ENCODE assay signal across 12 mouse cellular contexts in genomic region chr15:86256728-86257179, GRCm38 (mm10). TPM values are rescaled to one million over a fixed set of nuclear protein-coding genes. Genes with fewer than 3 reads are reported as not detected.
DNase-seq lines count a peak whose midpoint lies in the region; ATAC-seq lines count a peak whose summit lies in the region.
"Had no signal": no experiment of that assay in that cellular context is flagged by ENCODE, and none has a peak within 500 bp of the region (broad histone marks: within the 10 kb centered on the region; RNA-seq: fewer than 3 reads in every experiment).

No protein-coding gene starts in this region.

- H3K4me2 ChIP-seq in hindbrain, embryonic 12.5 days (replicated peaks), result no peak overlapping the region
- H3K4me2 ChIP-seq in hindbrain, embryonic 11.5 days (replicated peaks; ENCODE audit: low read depth, low read length), result no peak overlapping the region
- H3K4me2 ChIP-seq in hindbrain, embryonic 13.5 days, result no peak overlapping the region
- H3K4me2 ChIP-seq in heart, embryonic 11.5 days, result no peak overlapping the region
- H3K4me2 ChIP-seq: liver, embryonic 13.5 days had no signal

- H3K9me3 ChIP-seq in hindbrain, embryonic 12.5 days (replicated peaks), result no peaks in the 10 kb centered on the region
- no peaks in the 10 kb centered on the region for H3K9me3 ChIP-seq in hindbrain, embryonic 11.5 days (ENCODE audit: control insufficient read depth, low read length)
- H3K9me3 ChIP-seq in hindbrain, embryonic 13.5 days, result no peaks in the 10 kb centered on the region
- no peaks in the 10 kb centered on the region for H3K9me3 ChIP-seq in heart, embryonic 11.5 days (replicated peaks; ENCODE audit: control insufficient read depth, low read length)
- H3K9me3 ChIP-seq: liver, embryonic 13.5 days had no signal

- H3K9ac ChIP-seq in hindbrain, embryonic 12.5 days, result no peak overlapping the region
- no peak overlapping the region for H3K9ac ChIP-seq in hindbrain, embryonic 11.5 days (ENCODE audit: low read depth, low read length)
- no peak overlapping the region for H3K9ac ChIP-seq in hindbrain, embryonic 13.5 days
- no peak overlapping the region for H3K9ac ChIP-seq in heart, embryonic 11.5 days (ENCODE audit: low read depth, low read length)
- H3K9ac ChIP-seq: liver, embryonic 13.5 days had no signal

- H3K4me3 ChIP-seq in hindbrain, embryonic 12.5 days, result no peak overlapping the region
- H3K4me3 ChIP-seq in hindbrain, embryonic 11.5 days (ENCODE audit: low read depth, low read length), result no peak overlapping the region
- no peak overlapping the region for H3K4me3 ChIP-seq in hindbrain, embryonic 13.5 days
- H3K4me3 ChIP-seq in heart, embryonic 11.5 days (ENCODE audit: low read depth, low read length), result no peak overlapping the region
- H3K4me3 ChIP-seq: liver, embryonic 13.5 days had no signal

- no peaks in the 10 kb centered on the region for H3K27me3 ChIP-seq in hindbrain, embryonic 12.5 days
- H3K27me3 ChIP-seq in hindbrain, embryonic 11.5 days (ENCODE audit: control insufficient read depth, insufficient read depth, low read length), result no peaks in the 10 kb centered on the region
- no peaks in the 10 kb centered on the region for H3K27me3 ChIP-seq in hindbrain, embryonic 13.5 days
- H3K27me3 ChIP-seq in heart, embryonic 11.5 days (ENCODE audit: control insufficient read depth, insufficient read depth, low read length), result peaks cover 3% of the 10 kb centered on the region; the same call in 1 of the 2 replicates
- H3K27me3 ChIP-seq: liver, embryonic 13.5 days had no signal

- peaks cover 18% of the 10 kb centered on the region for H3K4me1 ChIP-seq in hindbrain, embryonic 12.5 days
- H3K4me1 ChIP-seq in hindbrain, embryonic 11.5 days (replicated peaks; ENCODE audit: control insufficient read depth, insufficient read depth, low read length), result no peaks in the 10 kb centered on the region
- peaks cover 30% of the 10 kb centered on the region for H3K4me1 ChIP-seq in hindbrain, embryonic 13.5 days (replicated peaks)
- no peaks in the 10 kb centered on the region; the same call in 1 of the 2 replicates for H3K4me1 ChIP-seq in heart, embryonic 11.5 days (ENCODE audit: control insufficient read depth, insufficient read depth, low read length)
- H3K4me1 ChIP-seq: liver, embryonic 13.5 days had no signal

- DNase-seq in hindbrain, embryonic 11.5 days (ENCODE audit: low spot score), result no peak
- DNase-seq in right cerebral cortex, postnatal 10 days (ENCODE audit: low spot score in 2 of 2), result peak; percentile 67 to 68
- no peak for DNase-seq in right cerebral cortex, postnatal 25 days
- DNase-seq in lung, adult 18-20 months, result no peak
- DNase-seq in heart, adult 9 months (ENCODE audit: low spot score in 2 of 2), result no peak
- DNase-seq: cerebellum, adult 11-12 months; liver, embryonic 13.5 days; right cerebral cortex, postnatal 4 days had no signal

- peak overlapping the region; percentile 52; the same call in 1 of the 2 replicates for H3K27ac ChIP-seq in hindbrain, embryonic 12.5 days
- no peak overlapping the region for H3K27ac ChIP-seq in hindbrain, embryonic 11.5 days (ENCODE audit: low read depth, low read length)
- 0 out of 2 replicates have a peak overlapping the region, but pooled peaks have one; percentile 13 for H3K27ac ChIP-seq in hindbrain, embryonic 13.5 days
- H3K27ac ChIP-seq in heart, embryonic 11.5 days (ENCODE audit: low read depth, low read length), result no peak overlapping the region
- H3K27ac ChIP-seq: liver, embryonic 13.5 days had no signal

- no peak for ATAC-seq in hindbrain, embryonic 12.5 days (ENCODE audit: low FRiP score)
- ATAC-seq in hindbrain, embryonic 11.5 days (ENCODE audit: low FRiP score), result no peak
- ATAC-seq in hindbrain, embryonic 13.5 days (ENCODE audit: low FRiP score), result no peak
- no peak for ATAC-seq in heart, embryonic 11.5 days (replicated peaks; ENCODE audit: insufficient number of reproducible peaks, low FRiP score, low TSS enrichment)
- ATAC-seq: lung, postnatal 0 days had no signal

- no peaks in the 10 kb centered on the region for H3K36me3 ChIP-seq in hindbrain, embryonic 12.5 days
- H3K36me3 ChIP-seq in hindbrain, embryonic 11.5 days (ENCODE audit: control insufficient read depth, insufficient read depth, low read length), result no peaks in the 10 kb centered on the region
- H3K36me3 ChIP-seq in hindbrain, embryonic 13.5 days, result no peaks in the 10 kb centered on the region
- H3K36me3 ChIP-seq in heart, embryonic 11.5 days (ENCODE audit: control insufficient read depth, insufficient read depth, low read length), result no peaks in the 10 kb centered on the region
- H3K36me3 ChIP-seq: liver, embryonic 13.5 days had no signal

- WGBS in hindbrain, embryonic 12.5 days, result 66% methylated on average over 4 of the region's 4 CpGs
- WGBS in hindbrain, embryonic 11.5 days, result 69% methylated on average over 4 of the region's 4 CpGs
- WGBS in hindbrain, embryonic 13.5 days, result 48% methylated on average over 4 of the region's 4 CpGs
- 77% methylated on average over 4 of the region's 4 CpGs for WGBS in heart, embryonic 11.5 days (ENCODE audit: insufficient replicate concordance)

RNA-seq across cellular contexts. Expression of gene Tbc1d22a, which starts 42.5 kb away (rescaled TPM):
- polyA plus RNA-seq in hindbrain, embryonic 12.5 days (2016; fragmentation: Nextera tagmentation; extraction: Ambion mirVana), result 13.8 and 14.1 TPM in 2 replicates
- 7.3 and 8.3 TPM in 2 replicates for polyA plus RNA-seq in hindbrain, embryonic 11.5 days (2014; fragmentation: Nextera tagmentation; extraction: Ambion mirVana)
- polyA plus RNA-seq in hindbrain, embryonic 13.5 days (2015; fragmentation: Nextera tagmentation; extraction: Ambion mirVana), result 12.1 and 13.5 TPM in 2 replicates
- 6.0 and 7.3 TPM in 2 replicates for polyA plus RNA-seq in heart, embryonic 11.5 days (2014; fragmentation: Nextera tagmentation; extraction: Ambion mirVana)

Comparison
In these comparisons a context has a peak if more than half of its experiments do, and no peak if none do; other contexts are left out.
1. H3K27ac ChIP-seq: peak in hindbrain, embryonic 12.5 days (single experiment) and hindbrain, embryonic 13.5 days (single experiment); none in hindbrain, embryonic 11.5 days (single experiment) and heart, embryonic 11.5 days (single experiment).
2. DNase-seq: peak in right cerebral cortex, postnatal 10 days (2 of 2); none in hindbrain, embryonic 11.5 days (single experiment), right cerebral cortex, postnatal 25 days (single experiment), lung, adult 18-20 months (0 of 2) and heart, adult 9 months (0 of 2).